Mouse (Mus musculus) myocyte (in vitro differentiated cells): Measurements from ENCODE around the gene Foxc2.
A peak's percentile ranks its signal among the peaks of the same experiment; 100 is the strongest.

Source experiments
- CEBPB ChIP-seq: IDR thresholded peaks from 2 replicates; pipeline ENCODE4 v1.6.1; 2011; ENCODE audit warnings: mild to moderate bottlenecking, moderate library complexity; ENCODE audit not compliant: poor library complexity, insufficient read depth, severe bottlenecking
- E2F4 ChIP-seq: IDR thresholded peaks from one replicate; pipeline ENCODE4 v1.6.1; 2011; ENCODE audit warnings: mild to moderate bottlenecking, control low read depth, moderate library complexity; ENCODE audit not compliant: insufficient read depth
- MAX ChIP-seq: IDR thresholded peaks from one replicate; pipeline ENCODE4 v1.6.1; 2011; ENCODE audit warnings: low read depth, mild to moderate bottlenecking, control low read depth
- MYOD1 ChIP-seq, 3 experiments: IDR thresholded peaks; one replicate each; pipeline ENCODE4 v1.6.1; 2011; ENCODE audit warnings: control low read depth in 2 of 3, low read depth in 2 of 3, mild to moderate bottlenecking in 2 of 3, moderate library complexity in 1 of 3; ENCODE audit not compliant: insufficient read length in 2 of 3, control insufficient read depth in 1 of 3
- MYOG ChIP-seq, 3 experiments: IDR thresholded peaks; one replicate each; pipeline ENCODE4 v1.6.1; 2011; ENCODE audit warnings: control low read depth in 2 of 3, low read depth in 2 of 3, mild to moderate bottlenecking in 2 of 3; ENCODE audit not compliant: insufficient read length in 2 of 3, control insufficient read depth in 1 of 3, insufficient read depth in 1 of 3
- POLR2A ChIP-seq: IDR thresholded peaks from one replicate; pipeline ENCODE4 v1.6.1; 2011; ENCODE audit warnings: low read depth, mild to moderate bottlenecking, control low read depth, moderate library complexity; ENCODE audit not compliant: insufficient read length
- POLR2AphosphoS2 ChIP-seq: IDR thresholded peaks from one replicate; pipeline ENCODE4 v1.6.1; 2011; ENCODE audit warnings: low read depth, control low read depth; ENCODE audit not compliant: insufficient read length
- SRF ChIP-seq: IDR thresholded peaks from one replicate; pipeline ENCODE4 v1.6.1; 2011; ENCODE audit warnings: low read depth; ENCODE audit not compliant: control insufficient read depth, insufficient read length
- TCF12 ChIP-seq: IDR thresholded peaks from one replicate; pipeline ENCODE4 v1.6.1; 2011; ENCODE audit warnings: mild to moderate bottlenecking, control low read depth; ENCODE audit not compliant: poor library complexity, insufficient read depth, severe bottlenecking
- TCF3 ChIP-seq: IDR thresholded peaks from one replicate; pipeline ENCODE4 v1.6.1; 2011; ENCODE audit warnings: low read depth, control low read depth; ENCODE audit not compliant: insufficient read length
- USF1 ChIP-seq: IDR thresholded peaks from one replicate; pipeline ENCODE4 v1.6.1; 2011; ENCODE audit warnings: low read depth, mild to moderate bottlenecking, control low read depth, moderate library complexity

GRCm38 (mm10) chr8:121125311-121125876, 9.4 kb downstream of the Foxc2 start:
- peak; percentile 94 for TF ChIP-seq POLR2A
- TF ChIP-seq MYOD1 (IDR thresholded peaks at IDR 0.05; ENCODE audit: control insufficient read depth in 1 of 3, insufficient read length in 2 of 3, low read depth in 2 of 3), result no peak
- no peak for TF ChIP-seq MAX
- no peak for TF ChIP-seq TCF12
- no peak for TF ChIP-seq CEBPB
- TF ChIP-seq E2F4, result no peak
- TF ChIP-seq MYOG (IDR thresholded peaks at IDR 0.05; ENCODE audit: control insufficient read depth in 1 of 3, insufficient read depth in 1 of 3, insufficient read length in 2 of 3, low read depth in 2 of 3), result no peak
- peak; percentile 47 for TF ChIP-seq SRF
- TF ChIP-seq USF1, result no peak
- no peak for TF ChIP-seq TCF3
- peak; percentile 91 for TF ChIP-seq POLR2AphosphoS2
